Mouse (Mus musculus) liver, adult 2 months (tissue): ENCODE measurements at regions not wholly inside any gene's neighbourhood (a gene's known extent, or its start where the extent isn't known, plus 50 kb on each side); places are given as distances from the start of the nearest gene placed in this dataset.

Experiments used
- DNase-seq: peaks from one replicate; pipeline ENCODE4 v3.0.0-alpha.2; 2011; ENCODE audit warnings: low read depth, low spot score; ENCODE audit errors: extremely low read depth
- H3K27ac ChIP-seq: fragments of 200-500 bp; replicated peaks from 2 replicates; pipeline ENCODE4 v1.5.1; 2012; ENCODE audit warnings: low read depth, mild to moderate bottlenecking, control low read depth, inconsistent platforms, low read length; ENCODE audit not compliant: insufficient read depth
- H3K27me3 ChIP-seq: fragments of 200-500 bp; 2 replicates; pipeline ENCODE4 v1.6.1; 2012; ENCODE audit warnings: mild to moderate bottlenecking, moderate library complexity, low read length, inconsistent platforms; ENCODE audit not compliant: control insufficient read depth, insufficient read depth
- H3K36me3 ChIP-seq: fragments of 200-500 bp; 2 replicates; pipeline ENCODE4 v1.6.1; 2012; ENCODE audit warnings: low read length, inconsistent platforms; ENCODE audit not compliant: control insufficient read depth, insufficient read depth
- H3K4me1 ChIP-seq: fragments of 200-500 bp; 2 replicates; pipeline ENCODE4 v1.6.1; 2011; ENCODE audit warnings: low read length; ENCODE audit not compliant: control insufficient read depth, insufficient read depth
- H3K4me3 ChIP-seq: fragments of 200-500 bp; 2 replicates; pipeline ENCODE4 v1.5.1; 2011; ENCODE audit warnings: low read depth, mild to moderate bottlenecking, control low read depth, low read length, moderate library complexity; ENCODE audit not compliant: insufficient read depth
- H3K79me2 ChIP-seq: fragments of 200-500 bp; 2 replicates; pipeline ENCODE4 v1.6.1; 2012; ENCODE audit warnings: inconsistent platforms, mild to moderate bottlenecking, low read length, moderate library complexity; ENCODE audit not compliant: control insufficient read depth, insufficient read depth
- H3K9ac ChIP-seq: fragments of 200-500 bp; 2 replicates; pipeline ENCODE4 v1.6.1; 2012; ENCODE audit warnings: low read depth, mild to moderate bottlenecking, control low read depth, inconsistent platforms, low read length
- CTCF ChIP-seq: fragments of 200-500 bp; IDR thresholded peaks from 2 replicates; pipeline ENCODE4 v1.5.1; 2011; ENCODE audit warnings: low read depth, low read length, control low read depth
- POLR2A ChIP-seq: fragments of 200-500 bp; IDR thresholded peaks from 2 replicates; pipeline ENCODE4 v1.6.1; 2011; ENCODE audit warnings: low read length, control low read depth; ENCODE audit not compliant: insufficient read depth; ENCODE audit errors: extremely low read depth
- WGBS: fragments of 180-500 bp; shearing (Covaris S2); methylation state at CpG from one replicate; pipeline ENCODE4 v1.1.7; 2018; 5-methylcytosine and 5-hydroxymethylcytosine counted together

GRCm38 (mm10) chr4:124321221-124321620 lies 289.4 kb downstream of the 3100002H09Rik start:
- DNase-seq = no peak
- Histone ChIP-seq H3K4me3 (no peak overlapping the region), H3K79me2 (no peaks in the 10 kb centered on the region), H3K27me3 (no peaks in the 10 kb centered on the region; the same call in 1 of the 2 replicates), H3K4me1 (no peaks in the 10 kb centered on the region), H3K36me3 (no peaks in the 10 kb centered on the region), H3K27ac (no peak overlapping the region), H3K9ac (no peak overlapping the region)
- 65% methylated on average over 7 of the region's 7 CpGs for WGBS
- TF ChIP-seq POLR2A = no peak
- no peak for TF ChIP-seq CTCF

DNA sequence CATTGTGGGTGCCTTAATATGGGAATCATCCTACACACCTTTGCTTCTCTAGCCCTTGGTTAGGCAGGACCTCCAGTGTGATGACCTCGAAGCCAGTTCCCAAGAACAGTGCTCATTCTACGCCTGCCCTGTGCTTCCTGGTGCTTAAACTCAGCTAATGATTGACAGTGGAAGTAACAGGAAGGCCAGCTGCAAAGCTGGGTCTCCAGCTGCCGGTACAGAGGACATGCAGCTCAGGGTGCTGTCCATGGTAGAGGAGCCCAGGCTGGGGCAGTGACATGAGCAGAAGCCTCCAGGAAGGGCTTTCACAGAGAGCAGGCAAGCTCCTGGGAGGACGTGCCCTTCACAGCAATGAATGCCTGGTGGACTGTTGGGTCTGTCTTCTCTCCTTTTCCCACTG lies 293.6 kb downstream of the 3100002H09Rik start:
- Histone ChIP-seq H3K79me2 (no peaks in the 10 kb centered on the region), H3K27me3 (no peaks in the 10 kb centered on the region; the same call in 1 of the 2 replicates), H3K9ac (no peak overlapping the region), H3K27ac (no peak overlapping the region), H3K36me3 (no peaks in the 10 kb centered on the region), H3K4me1 (no peaks in the 10 kb centered on the region), H3K4me3 (no peak overlapping the region)
- TF ChIP-seq POLR2A = no peak
- no peak for TF ChIP-seq CTCF
- WGBS = 8% methylated on average over 4 of the region's 4 CpGs
- DNase-seq = no peak

DNA sequence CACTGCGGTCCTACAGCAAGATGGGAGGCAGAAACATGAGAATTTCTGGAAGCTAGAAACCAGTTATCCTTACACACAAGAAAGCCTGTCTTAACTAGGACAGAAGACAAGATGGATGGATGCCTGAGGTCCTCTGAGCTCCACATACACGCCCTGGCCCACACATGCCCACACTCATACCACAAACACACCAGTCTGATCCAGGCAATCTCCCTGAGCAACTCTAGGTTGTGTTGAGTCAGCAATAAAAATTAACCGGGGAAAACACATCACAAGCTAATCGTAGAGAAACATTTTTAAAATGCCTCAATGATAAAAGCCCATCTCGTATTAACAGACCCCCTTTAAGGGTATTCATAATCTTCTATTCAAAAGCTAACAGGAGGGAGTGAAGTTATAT lies 298.9 kb downstream of the 3100002H09Rik start:
- Histone ChIP-seq H3K4me1 (no peaks in the 10 kb centered on the region), H3K9ac (no peak overlapping the region), H3K36me3 (no peaks in the 10 kb centered on the region), H3K4me3 (no peak overlapping the region), H3K27ac (no peak overlapping the region), H3K79me2 (no peaks in the 10 kb centered on the region), H3K27me3 (peaks cover 3% of the 10 kb centered on the region; the same call in 1 of the 2 replicates)
- TF ChIP-seq POLR2A (no peak), CTCF (no peak)
- DNase-seq = no peak
- 78% methylated on average over 5 of the region's 5 CpGs for WGBS

DNA sequence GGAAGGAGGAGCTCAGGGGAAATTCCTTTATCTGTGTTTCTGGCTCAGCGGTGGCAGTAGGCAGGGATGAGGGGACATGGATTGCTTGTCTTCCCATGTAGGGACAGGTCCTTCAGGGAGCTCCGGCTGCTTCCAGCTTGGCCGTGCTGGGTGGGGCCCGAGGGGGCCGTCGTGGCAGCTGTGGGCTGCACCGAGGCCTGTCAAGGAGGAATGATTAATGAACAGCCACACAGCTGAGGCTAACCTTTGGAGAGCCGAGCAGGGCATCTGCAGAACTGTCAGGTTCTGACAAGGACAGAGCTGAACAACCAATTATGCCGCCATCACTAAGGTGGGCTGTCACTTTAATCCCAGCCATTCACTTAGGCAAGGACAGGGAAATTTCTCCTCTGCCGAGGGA lies 300.0 kb downstream of the 3100002H09Rik start:
- H3K4me3 ChIP-seq = no peak overlapping the region
- WGBS = 14% methylated on average over 10 of the region's 10 CpGs
- no peak for DNase-seq
- no peaks in the 10 kb centered on the region for H3K36me3 ChIP-seq
- no peaks in the 10 kb centered on the region for H3K4me1 ChIP-seq
- TF ChIP-seq CTCF (no peak), POLR2A (no peak)
- H3K27ac ChIP-seq = no peak overlapping the region
- H3K9ac ChIP-seq = no peak overlapping the region
- no peaks in the 10 kb centered on the region for H3K79me2 ChIP-seq
- peaks cover 3% of the 10 kb centered on the region; the same call in 1 of the 2 replicates for H3K27me3 ChIP-seq

DNA sequence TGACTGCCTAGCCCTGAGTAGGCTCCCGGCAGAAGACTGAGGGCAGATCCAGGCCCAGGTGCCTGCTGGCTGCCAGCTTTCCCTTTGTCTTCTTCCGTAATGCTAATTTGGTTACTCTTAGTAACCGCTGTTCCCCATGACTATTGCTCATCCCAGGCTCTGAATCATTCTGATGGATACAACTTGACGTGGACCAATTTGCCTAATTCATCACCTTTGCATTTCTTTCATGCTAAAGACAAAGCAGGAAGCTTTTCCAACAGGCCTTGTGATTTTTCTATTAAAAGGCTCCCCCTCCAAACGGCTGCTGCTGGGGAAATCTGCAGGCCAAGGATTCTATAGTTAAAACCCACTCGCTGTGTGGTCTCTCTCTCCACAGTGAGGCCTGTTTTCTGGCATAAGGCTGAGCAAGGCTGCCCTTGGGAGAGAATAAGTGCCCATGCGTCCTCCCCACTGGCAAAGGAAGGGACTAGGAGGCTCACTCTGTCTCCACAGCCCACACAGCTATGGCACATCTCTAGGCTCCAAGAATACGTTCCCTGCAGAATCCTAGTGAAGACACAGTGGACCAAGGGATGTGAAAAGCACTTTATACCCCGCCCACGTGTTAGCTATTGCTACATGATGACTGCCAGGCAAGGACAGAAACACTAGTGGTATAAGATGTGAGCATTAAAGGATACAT lies 304.6 kb downstream of the 3100002H09Rik start:
- Histone ChIP-seq H3K27me3 (peaks cover 3% of the 10 kb centered on the region; the same call in 1 of the 2 replicates), H3K27ac (no peak overlapping the region), H3K79me2 (no peaks in the 10 kb centered on the region), H3K36me3 (no peaks in the 10 kb centered on the region), H3K4me1 (no peaks in the 10 kb centered on the region), H3K9ac (no peak overlapping the region), H3K4me3 (no peak overlapping the region)
- TF ChIP-seq POLR2A = no peak
- no peak for TF ChIP-seq CTCF
- DNase-seq = no peak
- 80% methylated on average over 10 of the region's 10 CpGs for WGBS

GRCm38 (mm10) chr4:124302950-124303349 lies 307.7 kb downstream of the 3100002H09Rik start:
- no peaks in the 10 kb centered on the region for H3K4me1 ChIP-seq
- 73% methylated on average over 7 of the region's 7 CpGs for whole genome bisulfite sequencing
- H3K9ac ChIP-seq = no peak overlapping the region
- no peak for DNase-seq
- TF ChIP-seq CTCF (no peak), POLR2A (no peak)
- H3K27ac ChIP-seq = no peak overlapping the region
- no peaks in the 10 kb centered on the region for H3K27me3 ChIP-seq
- no peaks in the 10 kb centered on the region for H3K36me3 ChIP-seq
- H3K79me2 ChIP-seq = no peaks in the 10 kb centered on the region
- no peak overlapping the region for H3K4me3 ChIP-seq
